Mouse (Mus musculus) lung, postnatal 0 days (tissue): ENCODE results near the gene Abcb8. TPM values are rescaled to one million over a fixed set of nuclear protein-coding genes. Genes with fewer than 3 reads are reported as not detected.
A peak's percentile ranks its signal among the peaks of the same experiment; 100 is the strongest.

Source experiments
- ATAC-seq: fragments of 200-750 bp; cut with Nextera tagmentation; 2 replicates; pipeline ENCODE4 v1.8.0; 2017; ENCODE audit warnings: moderate library complexity
- DNase-seq: peaks from one replicate; pipeline ENCODE4 v3.0.0-alpha.2; 2016; ENCODE audit warnings: low spot score
- H3K27ac ChIP-seq: fragments of 300-500 bp; sonication (generic); 2 replicates; pipeline ENCODE4 v1.5.1; 2014; ENCODE audit warnings: antibody characterized with exemption, mild to moderate bottlenecking, low read length, mixed read lengths
- H3K27me3 ChIP-seq: fragments of 300-500 bp; sonication (generic); replicated peaks from 2 replicates; pipeline ENCODE4 v1.6.1; 2014; ENCODE audit warnings: low read length, mixed read lengths; ENCODE audit not compliant: insufficient read depth
- H3K36me3 ChIP-seq: fragments of 300-500 bp; sonication (generic); 2 replicates; pipeline ENCODE4 v1.6.1; 2014; ENCODE audit warnings: low read length, mixed read lengths; ENCODE audit not compliant: insufficient read depth
- H3K4me1 ChIP-seq: fragments of 300-500 bp; sonication (generic); 2 replicates; pipeline ENCODE4 v1.6.1; 2014; ENCODE audit warnings: antibody characterized with exemption, low read depth, low read length, mixed read lengths; ENCODE audit not compliant: insufficient read depth
- H3K4me2 ChIP-seq: fragments of 300-500 bp; sonication (generic); replicated peaks from 2 replicates; pipeline ENCODE4 v1.6.1; 2014; ENCODE audit warnings: low read depth, mild to moderate bottlenecking, low read length, moderate library complexity, mixed read lengths
- H3K4me3 ChIP-seq: fragments of 300-500 bp; sonication (generic); 2 replicates; pipeline ENCODE4 v1.5.1; 2014; ENCODE audit warnings: low read depth, low read length
- H3K9ac ChIP-seq: fragments of 300-500 bp; sonication (generic); replicated peaks from 2 replicates; pipeline ENCODE4 v1.6.1; 2014; ENCODE audit warnings: low read depth, mild to moderate bottlenecking
- H3K9me3 ChIP-seq: fragments of 300-500 bp; sonication (generic); 2 replicates; pipeline ENCODE4 v1.6.1; 2016; ENCODE audit warnings: low read length, mixed read lengths
- CTCF ChIP-seq: IDR thresholded peaks from 2 replicates; pipeline ENCODE4 v1.5.1; 2016; ENCODE audit warnings: antibody characterized with exemption, mild to moderate bottlenecking
- EP300 ChIP-seq: IDR thresholded peaks from 2 replicates; pipeline ENCODE4 v1.6.1; 2016; ENCODE audit warnings: antibody characterized with exemption, mild to moderate bottlenecking, control low read depth
- WGBS: fragments of 180-500 bp; shearing (Covaris S2); extraction: QIAGEN DNeasy Blood & Tissue Kit; methylation state at CpG from one replicate; pipeline ENCODE4 v1.1.7; 2014; 5-methylcytosine and 5-hydroxymethylcytosine counted together
- polyA plus RNA-seq: library from polyadenylated mRNA; unstranded; fragments of >200 nt; fragmentation: Nextera tagmentation; extraction: Ambion mirVana; gene quantifications from 2 replicates; pipeline ENCODE4 v1.2.1, GENCODE M21; 2015

Gene Abcb8
- polyA plus RNA-seq, 1 experiment from 2014 or later, result 25.6 TPM

- WGBS, result 0% methylated on average over 47 of the region's 85 CpGs
- H3K27me3 ChIP-seq, result no peaks in the 10 kb centered on the region
- peak within 1 kb of the TSS; percentile 87 for H3K27ac ChIP-seq
- ATAC-seq (no peak; the same call in 1 of the 2 replicates), DNase-seq (peak; percentile 34)
- H3K36me3 ChIP-seq, result no peaks in the 10 kb centered on the region
- H3K9ac ChIP-seq, result peak within 1 kb of the TSS; percentile 70
- H3K4me3 ChIP-seq, result peak within 1 kb of the TSS; percentile 82
- no peaks in the 10 kb centered on the region for H3K9me3 ChIP-seq
- H3K4me2 ChIP-seq, result peak within 1 kb of the TSS; percentile 87
- peaks cover 23% of the 10 kb centered on the region for H3K4me1 ChIP-seq
- TF ChIP-seq EP300, result no peak
These were observed 58.7 kb downstream of the Abcb8 start, which contains the start of gene Agap3 for GRCm38 (mm10) chr5:24452030-24452690. Agap3 (plus strand) TSS chr5:24452177.

GRCm38 (mm10) chr5:24452691-24453233, 59.3 kb downstream of the Abcb8 start:
- ATAC-seq (no peak), DNase-seq (peak; percentile 30)
- WGBS, result 2% methylated on average over 29 of the region's 29 CpGs
- H3K4me2 ChIP-seq, result peak overlapping the region; percentile 87
- TF ChIP-seq CTCF, result peak; percentile 26
- TF ChIP-seq EP300, result no peak
- H3K9me3 ChIP-seq, result no peaks in the 10 kb centered on the region
- peaks cover 18% of the 10 kb centered on the region for H3K4me1 ChIP-seq
- no peaks in the 10 kb centered on the region for H3K36me3 ChIP-seq
- H3K27me3 ChIP-seq, result no peaks in the 10 kb centered on the region
- peak overlapping the region; percentile 82 for H3K4me3 ChIP-seq
- H3K27ac ChIP-seq, result peak overlapping the region; percentile 20; the same call in 1 of the 2 replicates
- peak overlapping the region; percentile 70 for H3K9ac ChIP-seq

GRCm38 (mm10) chr5:24453283-24453984, 60.0 kb downstream of the Abcb8 start:
- 25% methylated on average over 5 of the region's 5 CpGs for WGBS
- Histone ChIP-seq H3K27me3 (no peaks in the 10 kb centered on the region), H3K27ac (peak overlapping the region; percentile 20; the same call in 1 of the 2 replicates), H3K4me3 (peak overlapping the region; percentile 82), H3K36me3 (no peaks in the 10 kb centered on the region), H3K9me3 (no peaks in the 10 kb centered on the region), H3K4me1 (peaks cover 15% of the 10 kb centered on the region), H3K9ac (peak overlapping the region; percentile 70), H3K4me2 (peak overlapping the region; percentile 87)
- DNase-seq (peak; percentile 17), ATAC-seq (no peak)
- TF ChIP-seq EP300, result no peak
- TF ChIP-seq CTCF, result no peak

GRCm38 (mm10) chr5:24453985-24454303, 60.5 kb downstream of the Abcb8 start:
- H3K4me3 ChIP-seq, result no peak overlapping the region; the same call in 1 of the 2 replicates
- H3K9ac ChIP-seq, result 0 out of 2 replicates have a peak overlapping the region, but pooled peaks have one; percentile 70
- no peaks in the 10 kb centered on the region for H3K36me3 ChIP-seq
- H3K4me2 ChIP-seq, result no peak overlapping the region; the same call in 1 of the 2 replicates
- 12% methylated on average over 2 of the region's 2 CpGs for WGBS
- no peaks in the 10 kb centered on the region for H3K27me3 ChIP-seq
- DNase-seq, result no peak
- 0 out of 2 replicates have a peak overlapping the region, but pooled peaks have one; percentile 20 for H3K27ac ChIP-seq
- ATAC-seq, result no peak
- peaks cover 15% of the 10 kb centered on the region for H3K4me1 ChIP-seq
- TF ChIP-seq EP300 (no peak), CTCF (no peak)
- no peaks in the 10 kb centered on the region for H3K9me3 ChIP-seq

GRCm38 (mm10) chr5:24455076-24455475, 61.6 kb downstream of the Abcb8 start:
- no peak overlapping the region for H3K9ac ChIP-seq
- H3K4me2 ChIP-seq, result no peak overlapping the region
- 47% methylated on average over 3 of the region's 3 CpGs for WGBS

GRCm38 (mm10) chr5:24455613-24456012, 62.1 kb downstream of the Abcb8 start:
- Histone ChIP-seq H3K9me3 (no peaks in the 10 kb centered on the region), H3K9ac (no peak overlapping the region), H3K27ac (peak overlapping the region; percentile 59), H3K4me2 (no peak overlapping the region), H3K4me3 (no peak overlapping the region), H3K27me3 (no peaks in the 10 kb centered on the region), H3K36me3 (no peaks in the 10 kb centered on the region), H3K4me1 (peaks cover 15% of the 10 kb centered on the region)
- 55% methylated on average over 7 of the region's 7 CpGs for whole genome bisulfite sequencing
- no peak for TF ChIP-seq CTCF
- TF ChIP-seq EP300, result 0 out of 2 replicates have a peak, but pooled peaks have one; percentile 8
- ATAC-seq (no peak), DNase-seq (no peak)

More at GRCm38 (mm10) chr5:24455076-24455475, 61.6 kb downstream of the Abcb8 start:
- H3K4me1 ChIP-seq, result peaks cover 15% of the 10 kb centered on the region
- no peaks in the 10 kb centered on the region for H3K9me3 ChIP-seq
- no peak for TF ChIP-seq EP300
- TF ChIP-seq CTCF, result no peak
- peak overlapping the region; percentile 59 for H3K27ac ChIP-seq
- ATAC-seq (no peak), DNase-seq (peak; percentile 45)
- no peaks in the 10 kb centered on the region for H3K27me3 ChIP-seq
- no peak overlapping the region for H3K4me3 ChIP-seq
- no peaks in the 10 kb centered on the region for H3K36me3 ChIP-seq

Other genes starting within 250 kb of the Abcb8 start
- 7.7 and 8.0 TPM in 2 replicates for gene Nupl2, start 228.7 kb upstream of the Abcb8 start, polyA plus RNA-seq
- gene Kcnh2, start 42.1 kb upstream of the Abcb8 start, polyA plus RNA-seq, result 5.0 and 5.8 TPM in 2 replicates
- gene Nos3, start 28.9 kb upstream of the Abcb8 start, polyA plus RNA-seq, result 20.3 and 26.5 TPM in 2 replicates
- 0.54 and 0.94 TPM in 2 replicates for gene Atg9b, start 1.5 kb upstream of the Abcb8 start, polyA plus RNA-seq
- gene Asic3, start 19.7 kb downstream of the Abcb8 start, polyA plus RNA-seq, result 0.07 and 0.29 TPM in 2 replicates
- gene Cdk5, start 29.9 kb downstream of the Abcb8 start, polyA plus RNA-seq, result 31.1 and 31.6 TPM in 2 replicates
- gene Slc4a2, start 30.2 kb downstream of the Abcb8 start, polyA plus RNA-seq, result 28.9 and 35.0 TPM in 2 replicates
- gene Fastk, start 51.6 kb downstream of the Abcb8 start, polyA plus RNA-seq, result 58.4 and 65.1 TPM in 2 replicates
- gene Tmub1, start 54.2 kb downstream of the Abcb8 start, polyA plus RNA-seq, result 16.6 and 17.7 TPM in 2 replicates
- 44.7 and 51.2 TPM in 2 replicates for gene Agap3, start 58.5 kb downstream of the Abcb8 start, polyA plus RNA-seq
- 0.06 TPM in 1 of 2 replicates, not detected in the other for gene Gbx1, start 133.5 kb downstream of the Abcb8 start, polyA plus RNA-seq
- gene Asb10, start 147.3 kb downstream of the Abcb8 start, polyA plus RNA-seq, result 0.21 and 0.29 TPM in 2 replicates
- gene 4931409K22Rik, start 163.1 kb downstream of the Abcb8 start, polyA plus RNA-seq, result not detected in 2 replicates
- gene Abcf2, start 183.8 kb downstream of the Abcb8 start, polyA plus RNA-seq, result 47.7 TPM in 2 replicates
- gene Chpf2, start 193.1 kb downstream of the Abcb8 start, polyA plus RNA-seq, result 18.3 and 22.5 TPM in 2 replicates
- gene Smarcd3, start 230.7 kb downstream of the Abcb8 start, polyA plus RNA-seq, result 8.0 and 12.1 TPM in 2 replicates